Mouse (Mus musculus) thymus, adult 2 months (tissue): ENCODE results near the gene Anks1b.

Source experiments
- CTCF ChIP-seq: fragments of 200-500 bp; IDR thresholded peaks from 2 replicates; pipeline ENCODE4 v1.5.1; 2012; ENCODE audit warnings: mild to moderate bottlenecking, control low read depth, low read length, moderate library complexity, borderline replicate concordance; ENCODE audit not compliant: control insufficient read depth, poor library complexity, insufficient read depth; ENCODE audit errors: extremely low read depth
- POLR2A ChIP-seq: fragments of 200-500 bp; IDR thresholded peaks from 2 replicates; pipeline ENCODE4 v1.6.1; 2012; ENCODE audit warnings: mild to moderate bottlenecking, low read length, control low read depth, moderate library complexity; ENCODE audit not compliant: control insufficient read depth, poor library complexity, insufficient read depth; ENCODE audit errors: extremely low read depth

GRCm38 (mm10) chr10:90968247-90968646, 1094.9 kb downstream of the Anks1b start:
- no peak for TF ChIP-seq CTCF
- no peak for TF ChIP-seq POLR2A
